Mouse (Mus musculus) stomach, postnatal 0 days (tissue): ENCODE data around the gene Ccdc151. TPM values are rescaled to one million over a fixed set of nuclear protein-coding genes. Genes with fewer than 3 reads are reported as not detected.

ENCODE experiments used
- ATAC-seq: fragments of 200-750 bp; cut with Nextera tagmentation; 2 replicates; pipeline ENCODE4 v1.8.0; 2017; ENCODE audit not compliant: low FRiP score, low TSS enrichment
- DNase-seq: peaks from one replicate; pipeline ENCODE4 v3.0.0-alpha.2; 2016; ENCODE audit warnings: low spot score
- H3K27ac ChIP-seq: fragments of 300-500 bp; sonication (generic); replicated peaks from 2 replicates; pipeline ENCODE4 v1.5.1; 2014; ENCODE audit warnings: mild to moderate bottlenecking, control low read depth
- H3K27me3 ChIP-seq: fragments of 300-500 bp; sonication (generic); 2 replicates; pipeline ENCODE4 v1.6.1; 2014; ENCODE audit warnings: low read length; ENCODE audit not compliant: control insufficient read depth, insufficient read depth
- H3K36me3 ChIP-seq: fragments of 300-500 bp; sonication (generic); 2 replicates; pipeline ENCODE4 v1.6.1; 2014; ENCODE audit warnings: low read length, mixed read lengths; ENCODE audit not compliant: control insufficient read depth, insufficient read depth
- H3K4me1 ChIP-seq: fragments of 300-500 bp; sonication (generic); replicated peaks from 2 replicates; pipeline ENCODE4 v1.6.1; 2014; ENCODE audit warnings: antibody characterized with exemption; ENCODE audit not compliant: control insufficient read depth, insufficient read depth
- H3K4me2 ChIP-seq: fragments of 300-500 bp; sonication (generic); replicated peaks from 2 replicates; pipeline ENCODE4 v1.6.1; 2014; ENCODE audit warnings: low read depth, mild to moderate bottlenecking, control low read depth, moderate library complexity
- H3K4me3 ChIP-seq: fragments of 300-500 bp; sonication (generic); 2 replicates; pipeline ENCODE4 v1.5.1; 2014; ENCODE audit warnings: low read depth, low read length, control low read depth
- H3K9ac ChIP-seq: fragments of 300-500 bp; sonication (generic); 2 replicates; pipeline ENCODE4 v1.6.1; 2014; ENCODE audit warnings: mild to moderate bottlenecking, low read length, control low read depth, mixed read lengths
- H3K9me3 ChIP-seq: fragments of 300-500 bp; sonication (generic); 2 replicates; pipeline ENCODE4 v1.6.1; 2016; ENCODE audit warnings: low read length; ENCODE audit not compliant: control insufficient read depth
- CTCF ChIP-seq: IDR thresholded peaks from 2 replicates; pipeline ENCODE4 v1.5.1; 2016; ENCODE audit warnings: antibody characterized with exemption, low read depth, mild to moderate bottlenecking, moderate library complexity
- EP300 ChIP-seq: optimal IDR thresholded peaks from 2 replicates; pipeline ENCODE3; 2016; ENCODE audit warnings: antibody characterized with exemption
- WGBS: fragments of 180-500 bp; shearing (Covaris S2); extraction: QIAGEN DNeasy Blood & Tissue Kit; methylation state at CpG from one replicate; pipeline ENCODE4 v1.1.7; 2014; 5-methylcytosine and 5-hydroxymethylcytosine counted together
- polyA plus RNA-seq: library from polyadenylated mRNA; unstranded; fragments of >200 nt; fragmentation: Nextera tagmentation; extraction: Ambion mirVana; gene quantifications from 2 replicates; pipeline ENCODE4 v1.2.1, GENCODE M21; 2015

Ccdc151 gene
- polyA plus RNA-seq, 1 experiment from 2014 or later, result 0.07 TPM

- DNase-seq (no peak), ATAC-seq (no peak)
- Histone ChIP-seq H3K27me3 (no peaks in the 10 kb centered on the region), H3K4me1 (no peaks in the 10 kb centered on the region), H3K4me2 (no peak overlapping the region), H3K9me3 (no peaks in the 10 kb centered on the region), H3K4me3 (no peak overlapping the region), H3K27ac (no peak overlapping the region), H3K36me3 (no peaks in the 10 kb centered on the region), H3K9ac (no peak overlapping the region)
- WGBS, result 70% methylated on average over 3 of the region's 3 CpGs
- TF ChIP-seq CTCF (peak; percentile 61), EP300 (no peak)
Measured at GRCm38 (mm10) chr9:21951977-21952376, 50.5 kb downstream of the Ccdc151 start.

GRCm38 (mm10) chr9:21950322-21950721 is 52.1 kb downstream of the Ccdc151 start:
- H3K4me2 ChIP-seq, result no peak overlapping the region
- no peak overlapping the region for H3K9ac ChIP-seq
- ATAC-seq (no peak; the same call in 1 of the 2 replicates), DNase-seq (peak; percentile 80)
- H3K36me3 ChIP-seq, result no peaks in the 10 kb centered on the region
- H3K27me3 ChIP-seq, result no peaks in the 10 kb centered on the region
- WGBS, result 13% methylated on average over 11 of the region's 11 CpGs
- H3K4me3 ChIP-seq, result no peak overlapping the region
- H3K4me1 ChIP-seq, result no peaks in the 10 kb centered on the region
- no peak for TF ChIP-seq EP300
- H3K9me3 ChIP-seq, result no peaks in the 10 kb centered on the region
- H3K27ac ChIP-seq, result no peak overlapping the region

GRCm38 (mm10) chr9:21948790-21949189 is 53.6 kb downstream of the Ccdc151 start:
- Histone ChIP-seq H3K4me2 (no peak overlapping the region), H3K9ac (no peak overlapping the region), H3K36me3 (no peaks in the 10 kb centered on the region), H3K4me3 (no peak overlapping the region), H3K9me3 (no peaks in the 10 kb centered on the region), H3K27ac (no peak overlapping the region), H3K27me3 (no peaks in the 10 kb centered on the region), H3K4me1 (no peaks in the 10 kb centered on the region)
- no peak for ATAC-seq
- TF ChIP-seq EP300, result no peak
- TF ChIP-seq CTCF, result no peak
- 66% methylated on average over 6 of the region's 6 CpGs for WGBS
- no peak for DNase-seq

- H3K36me3 ChIP-seq, result no peaks in the 10 kb centered on the region
- no peak overlapping the region for H3K27ac ChIP-seq
- H3K27me3 ChIP-seq, result no peaks in the 10 kb centered on the region
- H3K4me2 ChIP-seq, result no peak overlapping the region
- TF ChIP-seq EP300 (no peak), CTCF (no peak)
- no peak for ATAC-seq
- H3K4me3 ChIP-seq, result no peak overlapping the region
- no peak overlapping the region for H3K9ac ChIP-seq
- WGBS, result 52% methylated on average over 7 of the region's 8 CpGs
- DNase-seq, result no peak
- no peaks in the 10 kb centered on the region for H3K4me1 ChIP-seq
- H3K9me3 ChIP-seq, result no peaks in the 10 kb centered on the region
Measured at GRCm38 (mm10) chr9:21948146-21948545, 54.3 kb downstream of the Ccdc151 start.

GRCm38 (mm10) chr9:21947540-21948130 is 54.8 kb downstream of the Ccdc151 start:
- H3K4me3 ChIP-seq, result no peak overlapping the region
- TF ChIP-seq EP300 (no peak), CTCF (no peak)
- H3K9me3 ChIP-seq, result no peaks in the 10 kb centered on the region
- no peaks in the 10 kb centered on the region for H3K27me3 ChIP-seq
- H3K36me3 ChIP-seq, result no peaks in the 10 kb centered on the region
- peak; percentile 35 for DNase-seq
- no peak overlapping the region for H3K4me2 ChIP-seq
- H3K9ac ChIP-seq, result no peak overlapping the region
- H3K4me1 ChIP-seq, result no peaks in the 10 kb centered on the region
- no peak overlapping the region for H3K27ac ChIP-seq
- peak; percentile 40 for ATAC-seq
- 11% methylated on average over 22 of the region's 28 CpGs for whole genome bisulfite sequencing

- no peak overlapping the region for H3K9ac ChIP-seq
- H3K4me2 ChIP-seq, result no peak overlapping the region
- no peaks in the 10 kb centered on the region for H3K4me1 ChIP-seq
- no peak for DNase-seq
- H3K4me3 ChIP-seq, result no peak overlapping the region
- TF ChIP-seq CTCF (no peak), EP300 (no peak)
- no peaks in the 10 kb centered on the region for H3K9me3 ChIP-seq
- H3K36me3 ChIP-seq, result no peaks in the 10 kb centered on the region
- H3K27ac ChIP-seq, result no peak overlapping the region
- ATAC-seq, result no peak
- H3K27me3 ChIP-seq, result no peaks in the 10 kb centered on the region
- WGBS, result 17% methylated on average over 23 of the region's 23 CpGs
Measured at GRCm38 (mm10) chr9:21944267-21944666, 58.2 kb downstream of the Ccdc151 start.
